Mouse (Mus musculus): ENCODE results near the gene Col3a1.

The Col3a1 gene

GRCm38 (mm10) chr1:45311388-45311787 lies at the start of gene Col3a1:
Gene Col3a1 (plus strand): TSS chr1:45311538.
- DNase-seq = no peak

- no peak for DNase-seq
These were observed 41.9 kb upstream of the Col3a1 start for GRCm38 (mm10) chr1:45269421-45269820.

- no peak for DNase-seq
These were observed 35.3 kb upstream of the Col3a1 start for GRCm38 (mm10) chr1:45276006-45276539.

DNA sequence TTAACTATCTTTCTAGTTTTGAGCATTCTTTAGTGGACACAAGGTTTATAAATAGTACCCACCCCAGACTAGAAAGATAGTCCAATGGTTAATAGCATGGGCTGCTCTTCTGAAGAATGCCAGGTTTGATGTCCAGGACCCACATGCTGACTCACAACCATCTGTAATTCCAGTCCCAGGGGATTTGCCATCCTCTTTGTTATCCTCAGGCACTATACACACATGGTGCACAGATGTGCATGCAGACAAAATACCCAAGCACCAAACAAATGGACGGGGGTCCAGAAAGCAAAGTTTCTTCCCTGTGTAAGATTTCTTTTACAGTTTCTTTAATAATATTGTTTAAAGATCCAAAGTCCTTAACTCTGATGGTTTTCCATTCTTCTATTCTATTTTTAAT lies 23.4 kb upstream of the Col3a1 start:
- DNase-seq = no peak

DNA sequence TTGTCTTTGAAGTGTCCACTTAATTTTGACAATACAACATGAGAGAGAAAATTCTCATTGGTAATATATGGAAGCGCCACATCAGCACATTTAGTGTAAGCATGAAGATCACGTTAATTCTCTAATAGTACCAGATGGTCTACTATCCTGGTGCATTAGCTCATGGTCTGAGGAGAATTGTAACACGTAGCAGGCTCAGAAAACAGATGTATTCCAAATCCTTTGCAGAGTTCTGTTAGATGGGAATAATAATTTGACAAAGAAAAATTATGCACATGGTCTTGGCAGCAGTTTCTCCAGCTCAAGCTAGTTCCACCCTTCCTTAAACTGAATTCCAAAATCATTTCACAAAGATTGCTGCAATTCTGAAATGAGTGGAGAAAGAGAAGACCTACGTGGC lies 21.3 kb upstream of the Col3a1 start:
- no peak for DNase-seq

DNA sequence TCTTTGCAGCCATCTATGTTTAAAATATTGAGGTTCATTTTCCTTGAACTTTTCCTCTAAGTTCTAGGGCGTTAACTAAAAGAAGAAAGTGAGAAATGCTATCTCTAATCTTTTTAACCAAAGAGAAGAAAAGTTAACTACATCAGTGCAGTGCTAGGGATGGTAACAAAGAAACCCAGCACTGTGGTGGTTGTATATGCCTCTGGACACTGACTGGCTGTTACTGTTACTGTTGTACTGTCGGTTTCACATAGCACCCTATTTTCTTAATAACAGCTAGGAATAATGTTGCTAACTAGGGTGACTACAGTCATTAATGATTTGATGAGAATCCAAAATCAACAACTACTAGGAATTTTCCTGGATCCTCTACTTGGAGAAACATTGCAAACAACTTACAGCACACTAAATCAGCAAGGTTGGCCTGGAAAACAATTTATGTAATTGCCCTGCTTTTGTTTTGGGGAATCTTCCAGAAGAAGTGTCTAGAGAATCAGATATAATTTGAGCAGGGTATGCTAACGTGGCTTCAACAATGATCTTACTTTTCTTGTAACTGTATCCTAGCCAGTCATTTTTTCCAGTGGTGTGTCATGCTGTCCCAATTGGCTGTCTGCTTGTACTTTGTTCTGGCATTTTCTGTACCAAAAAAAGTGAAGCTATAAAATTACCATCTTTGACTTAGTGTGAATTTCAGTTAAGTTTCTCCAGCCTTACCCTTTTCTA lies 11.8 kb upstream of the Col3a1 start:
- no peak for DNase-seq

GRCm38 (mm10) chr1:45304273-45304672 lies 7.1 kb upstream of the Col3a1 start:
- no peak for DNase-seq

DNA sequence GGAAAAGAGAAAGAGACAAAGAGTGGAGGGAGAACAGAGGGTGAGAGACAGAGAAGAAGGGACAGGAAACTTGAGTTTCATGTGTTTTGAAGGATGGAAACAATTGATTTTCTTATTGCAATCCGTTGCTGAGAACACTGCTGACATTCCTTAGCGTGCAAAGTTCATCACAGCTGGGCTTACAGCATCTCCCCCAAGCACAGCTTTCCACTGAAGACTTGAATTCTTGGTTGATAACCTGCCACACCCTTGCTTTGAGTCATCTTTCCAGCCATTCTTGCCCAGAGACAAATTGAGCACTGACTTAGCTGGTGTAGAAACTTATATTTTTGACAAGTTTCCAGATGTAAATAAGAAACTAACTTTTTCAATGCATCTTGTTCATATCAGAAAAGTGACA lies 2.3 kb upstream of the Col3a1 start:
- no peak for DNase-seq

GRCm38 (mm10) chr1:45311962-45312361 lies 624 bp downstream of the Col3a1 start:
- DNase-seq = no peak

DNA sequence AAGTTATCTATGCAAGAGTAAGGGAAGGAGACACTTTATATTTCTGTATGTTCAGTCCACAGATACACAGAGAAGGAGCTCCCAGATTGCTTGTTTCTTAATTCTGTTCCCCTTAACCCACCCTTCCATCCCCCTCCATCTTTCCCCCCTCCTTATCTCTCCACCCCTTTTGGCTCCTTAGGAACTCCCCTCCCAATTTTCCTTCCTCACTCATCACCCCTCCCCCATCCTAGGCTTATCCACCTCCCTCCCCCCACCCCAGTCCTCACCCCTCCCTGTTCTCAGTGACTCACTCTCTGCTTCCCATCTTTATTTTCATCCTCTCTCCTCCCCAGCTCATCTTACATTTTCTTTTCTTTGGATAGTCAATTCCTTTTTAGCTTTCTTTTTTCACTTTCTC lies 1.5 kb downstream of the Col3a1 start:
- DNase-seq = no peak

DNA sequence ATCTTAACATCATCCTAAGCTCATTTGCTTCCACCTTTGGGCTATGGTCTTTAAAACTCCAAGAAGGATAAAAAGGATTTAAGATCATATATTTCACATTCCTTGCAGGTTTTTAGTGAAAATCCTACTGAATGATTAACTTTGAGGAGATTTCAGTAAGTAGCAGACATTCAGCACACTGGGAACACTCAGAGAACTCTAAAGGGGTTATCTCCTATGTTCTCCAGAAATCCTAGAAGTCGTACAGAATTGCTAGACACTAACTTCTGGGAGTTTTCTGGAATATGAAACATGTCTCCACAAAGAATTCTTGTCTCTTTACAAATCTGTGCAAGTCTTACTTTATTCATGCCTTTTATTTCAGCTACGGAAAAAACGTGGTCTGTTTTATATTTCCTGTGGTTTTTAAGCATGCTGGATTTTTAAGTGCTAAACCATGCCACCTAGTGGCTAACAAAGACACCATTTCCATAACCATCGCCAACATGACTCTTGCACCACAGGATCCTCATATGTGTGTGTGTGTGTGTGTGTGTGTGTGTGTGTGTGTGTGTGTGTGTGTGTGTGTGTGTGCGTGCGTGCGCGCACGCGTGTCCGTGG lies 2.5 kb downstream of the Col3a1 start:
- no peak for DNase-seq

DNA sequence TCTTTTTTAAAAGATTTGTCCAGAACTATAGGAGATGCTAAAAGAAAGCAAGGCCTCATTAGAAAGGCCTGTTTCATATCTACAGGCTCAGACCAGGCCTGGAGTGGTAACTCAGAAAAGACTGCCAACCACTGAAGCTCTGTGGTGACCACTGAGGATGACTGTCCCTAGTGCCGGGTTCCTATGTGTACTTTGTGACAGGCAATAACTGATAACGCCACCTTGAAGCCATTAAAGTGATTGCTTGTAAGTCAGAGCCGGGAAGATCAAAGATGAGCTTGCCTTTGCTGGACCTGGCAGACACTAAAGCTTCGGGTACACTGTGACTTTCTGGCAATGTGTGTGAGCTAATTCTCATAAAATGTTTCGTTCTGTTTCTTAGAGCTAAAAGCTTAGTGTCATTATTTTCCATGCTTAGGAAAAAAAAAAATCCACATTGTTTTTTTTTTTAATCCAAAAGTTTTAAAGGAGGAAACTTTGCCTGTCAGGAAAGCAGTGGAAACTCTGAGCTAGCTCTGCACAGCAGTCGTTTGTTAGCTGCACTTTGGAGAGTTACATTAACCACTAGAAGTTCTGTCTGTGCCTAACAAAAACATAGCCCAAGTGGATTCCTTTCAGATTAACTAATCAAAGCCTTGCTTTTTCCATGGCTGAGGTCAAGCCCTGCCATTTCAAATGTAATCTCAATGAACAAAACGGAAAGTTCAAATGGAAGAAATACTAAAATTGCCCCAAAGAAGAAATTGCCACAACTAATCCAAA lies 4.6 kb downstream of the Col3a1 start:
- DNase-seq = no peak

DNA sequence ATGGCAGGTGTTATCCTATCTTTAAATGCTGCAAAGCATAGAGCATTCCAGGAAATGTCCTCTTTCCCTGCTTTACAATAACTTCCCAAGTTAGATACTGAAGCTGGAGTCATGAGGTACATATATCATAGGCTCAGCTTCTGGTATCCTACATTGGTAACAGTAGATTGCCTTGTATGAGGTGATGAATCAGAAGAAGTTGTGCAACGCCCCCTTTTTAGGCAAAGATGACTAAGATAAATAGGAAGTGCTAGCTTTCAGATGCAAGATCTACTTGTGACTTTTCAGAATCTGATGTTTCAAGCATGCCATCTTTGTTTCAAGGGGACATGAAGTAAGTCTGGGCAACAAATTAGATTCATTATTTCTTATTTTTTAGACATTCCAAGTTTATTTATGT lies 6.9 kb downstream of the Col3a1 start:
- no peak for DNase-seq

GRCm38 (mm10) chr1:45320861-45321260 lies 9.5 kb downstream of the Col3a1 start:
- DNase-seq = no peak

GRCm38 (mm10) chr1:45329149-45329548 lies 17.8 kb downstream of the Col3a1 start:
- no peak for DNase-seq

GRCm38 (mm10) chr1:45355944-45356343 lies 44.6 kb downstream of the Col3a1 start:
- DNase-seq = no peak

DNA sequence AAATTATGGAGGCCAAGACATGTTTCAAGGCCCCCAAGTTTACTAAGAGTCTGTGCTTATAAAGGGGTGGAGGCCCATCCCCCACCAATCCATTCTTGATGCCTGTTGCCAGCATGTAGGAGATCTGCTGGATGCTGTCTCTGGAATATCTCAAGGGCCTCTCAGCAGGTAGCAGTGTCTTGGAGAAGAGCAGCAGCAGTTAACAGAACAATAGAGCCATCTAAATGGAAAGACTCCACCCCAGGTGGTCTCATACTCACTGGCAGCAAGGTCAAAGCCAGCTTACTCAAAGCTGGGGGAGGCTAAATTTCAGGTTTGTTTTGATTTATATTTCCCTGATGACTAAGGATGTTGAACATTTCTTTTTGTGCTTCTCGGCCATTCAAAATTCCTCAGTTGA lies 46.7 kb downstream of the Col3a1 start:
- no peak for DNase-seq

DNA sequence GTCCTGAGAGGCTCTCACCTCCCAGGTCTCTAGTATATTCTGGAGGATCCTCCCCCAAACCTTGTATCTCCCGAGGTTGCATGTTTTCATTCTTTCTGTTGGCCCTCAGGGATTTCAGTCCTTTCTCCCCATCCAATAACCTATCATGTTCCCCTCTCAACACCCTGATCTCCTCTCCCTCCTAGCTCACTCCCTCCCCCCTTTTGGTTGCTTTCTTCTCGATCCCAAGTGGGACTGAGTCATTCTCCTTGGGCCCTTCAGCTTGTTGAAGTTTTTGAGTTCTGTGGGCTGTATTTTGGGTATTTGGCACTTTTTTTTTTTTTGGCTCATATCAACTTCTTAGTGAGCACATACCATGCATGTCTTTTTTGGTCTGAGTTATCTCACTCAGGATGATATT lies 47.8 kb downstream of the Col3a1 start:
- DNase-seq = no peak

DNA sequence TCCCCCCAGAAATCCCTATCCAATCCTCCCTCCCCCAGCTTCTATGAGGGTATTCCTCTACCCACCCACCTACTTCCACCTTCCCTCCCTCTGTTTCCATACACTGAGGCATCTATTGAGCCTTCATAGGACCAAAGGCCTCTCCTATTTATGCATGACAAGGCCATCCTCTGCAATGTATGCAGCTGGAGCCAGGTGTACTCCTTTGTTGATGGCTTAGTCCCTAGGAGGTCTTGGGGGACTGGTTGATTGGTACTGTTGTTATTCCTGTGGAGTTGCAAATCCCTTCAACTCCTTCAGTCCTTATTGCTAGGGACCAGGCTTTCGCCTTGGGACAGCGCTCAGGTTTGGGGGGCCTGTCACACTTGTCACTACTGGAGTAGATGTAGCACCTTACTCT lies 48.3 kb downstream of the Col3a1 start:
- DNase-seq = no peak

DNA sequence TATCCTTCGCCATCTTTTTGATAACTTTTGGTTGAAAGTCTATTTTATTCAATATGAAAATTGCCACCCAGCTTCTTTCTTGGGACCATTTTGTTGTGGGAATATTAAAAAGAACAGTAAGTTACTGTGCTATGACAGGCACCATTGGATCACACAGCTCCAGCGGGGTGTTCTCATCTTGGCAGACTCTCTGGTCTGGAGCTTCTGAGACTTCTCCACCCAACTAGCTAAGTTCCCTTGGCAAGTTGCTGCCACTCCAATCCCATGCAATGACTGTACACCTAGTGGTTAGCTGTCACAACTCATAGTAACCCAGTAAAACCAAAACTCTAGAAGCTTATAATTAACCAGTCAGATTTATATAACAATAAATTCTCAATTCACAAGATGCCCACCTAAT lies 51.9 kb downstream of the Col3a1 start:
- DNase-seq = no peak

GRCm38 (mm10) chr1:45365427-45365826 lies 54.1 kb downstream of the Col3a1 start:
- no peak for DNase-seq

GRCm38 (mm10) chr1:45379992-45380690 lies 68.8 kb downstream of the Col3a1 start:
- no peak for DNase-seq

GRCm38 (mm10) chr1:45381866-45382265 lies 70.5 kb downstream of the Col3a1 start:
- no peak for DNase-seq
